Mouse (Mus musculus) left cerebral cortex, adult 6 months (tissue): ENCODE results near the gene Vash2. TPM values are rescaled to one million over a fixed set of nuclear protein-coding genes. Genes with fewer than 3 reads are reported as not detected.

ENCODE experiments used
- long read RNA-seq, 2 experiments: library from polyadenylated mRNA; unstranded; transcript quantifications; one replicate each; pipeline ENCODE4 v2.0.0; 2019 to 2020
- polyA plus RNA-seq: library from polyadenylated mRNA; unstranded; fragments of <200 nt; fragmentation: Nextera tagmentation; gene quantifications from 2 replicates; pipeline ENCODE4 v1.2.3, GENCODE M21; 2021

Vash2 gene
- 0.68 and 0.82 TPM in 2 replicates for polyA plus RNA-seq
- long read RNA-seq, experiment 1, full-length matches to known transcripts: 4 of 5 reads
- long read RNA-seq, experiment 1, partial matches to known transcripts: 1 of 5 reads
- long read RNA-seq, experiment 1, other reads (novel, unspliced or antisense): 0 of 5 reads
- long read RNA-seq, experiment 2, full-length matches to known transcripts: 2 of 2 reads
- long read RNA-seq, experiment 2, partial matches to known transcripts: 0 of 2 reads
- long read RNA-seq, experiment 2, other reads (novel, unspliced or antisense): 0 of 2 reads

DNA sequence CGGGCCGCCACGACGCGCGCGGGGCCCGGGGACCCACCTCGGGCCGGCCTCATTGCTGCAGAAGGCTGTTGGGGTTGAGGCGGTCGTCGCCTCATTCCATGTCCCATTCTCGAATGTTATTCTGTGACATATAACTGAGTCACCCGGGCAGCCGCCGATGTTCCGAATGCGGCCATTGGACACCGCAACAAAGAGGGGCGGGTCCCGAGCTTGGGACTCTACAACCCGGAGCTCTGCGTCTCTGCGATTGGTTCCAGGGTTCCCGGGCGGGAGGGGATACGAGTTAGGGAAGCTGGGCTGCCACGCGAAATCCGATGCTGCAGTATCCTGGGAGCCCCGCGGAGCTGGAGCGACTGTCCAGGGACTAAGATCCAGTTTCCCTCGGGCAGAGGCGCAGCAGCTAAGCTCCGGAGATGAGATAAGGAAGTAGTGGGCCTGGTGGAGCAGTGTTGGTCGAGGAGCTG, at the start of gene Vash2:
TSS of gene Vash2 (minus strand) at position 197 of the 464 bp plus-strand sequence.

GRCm38 (mm10) chr1:191026021-191026713, 47.1 kb upstream of the Vash2 start, which contains the start of gene Flvcr1:
Gene Flvcr1 (minus strand): TSS chr1:191026158.

DNA sequence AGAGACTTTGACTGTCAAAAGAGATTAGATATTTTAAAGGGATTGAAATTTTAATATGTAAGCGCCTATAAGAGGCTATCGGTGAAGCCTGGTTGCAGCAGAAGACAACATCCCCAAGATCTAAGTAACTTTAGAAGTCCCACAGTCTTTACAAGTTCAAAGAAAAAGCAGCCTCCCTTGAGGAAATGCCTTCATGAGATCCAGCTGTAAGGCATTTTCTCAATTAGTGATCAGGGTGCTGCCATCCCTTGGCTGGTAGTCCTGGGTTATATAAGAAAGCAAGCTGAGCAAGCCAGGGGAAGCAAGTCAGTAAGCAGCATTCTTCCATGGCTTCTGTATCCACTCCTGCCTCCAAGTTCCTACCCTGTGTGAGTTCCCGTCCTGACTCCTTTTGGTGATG, 54.3 kb downstream of the Vash2 start, which contains the start of gene Angel2:
TSS of gene Angel2 (plus strand) at position 301 of the 400 bp plus-strand sequence.

GRCm38 (mm10) chr1:190911415-190912123, 67.5 kb downstream of the Vash2 start, which contains the start of gene Rps6kc1:
Gene Rps6kc1 (minus strand): TSS chr1:190911770.

Other genes starting within 250 kb of the Vash2 start
- gene Rps6kc1, start 67.5 kb downstream of the Vash2 start, polyA plus RNA-seq: 14.4 and 21.3 TPM in 2 replicates
- gene Angel2, start 54.2 kb downstream of the Vash2 start, polyA plus RNA-seq: 25.1 and 35.2 TPM in 2 replicates
- gene Flvcr1, start 46.9 kb upstream of the Vash2 start, polyA plus RNA-seq: 1.6 and 2.5 TPM in 2 replicates
- gene Spata45, start 57.3 kb upstream of the Vash2 start, polyA plus RNA-seq: not detected in 2 replicates
- 6.6 and 8.9 TPM in 2 replicates for gene Tatdn3, start 83.6 kb upstream of the Vash2 start, polyA plus RNA-seq
- 0.54 and 0.64 TPM in 2 replicates for gene Nsl1, start 83.7 kb upstream of the Vash2 start, polyA plus RNA-seq
- 4.7 and 5.9 TPM in 2 replicates for gene Batf3, start 118.6 kb upstream of the Vash2 start, polyA plus RNA-seq
- not detected in 2 replicates for gene Fam71a, start 185.5 kb upstream of the Vash2 start, polyA plus RNA-seq
- gene Atf3, start 238.7 kb upstream of the Vash2 start, polyA plus RNA-seq: 0.72 and 0.83 TPM in 2 replicates